Mouse (Mus musculus) 416B (cell line): ENCODE results near the gene Ass1.

ENCODE experiments used
- DNase-seq: peaks from one replicate; pipeline ENCODE4 v3.0.0; 2011; ENCODE audit warnings: low read depth

The Ass1 gene

DNA sequence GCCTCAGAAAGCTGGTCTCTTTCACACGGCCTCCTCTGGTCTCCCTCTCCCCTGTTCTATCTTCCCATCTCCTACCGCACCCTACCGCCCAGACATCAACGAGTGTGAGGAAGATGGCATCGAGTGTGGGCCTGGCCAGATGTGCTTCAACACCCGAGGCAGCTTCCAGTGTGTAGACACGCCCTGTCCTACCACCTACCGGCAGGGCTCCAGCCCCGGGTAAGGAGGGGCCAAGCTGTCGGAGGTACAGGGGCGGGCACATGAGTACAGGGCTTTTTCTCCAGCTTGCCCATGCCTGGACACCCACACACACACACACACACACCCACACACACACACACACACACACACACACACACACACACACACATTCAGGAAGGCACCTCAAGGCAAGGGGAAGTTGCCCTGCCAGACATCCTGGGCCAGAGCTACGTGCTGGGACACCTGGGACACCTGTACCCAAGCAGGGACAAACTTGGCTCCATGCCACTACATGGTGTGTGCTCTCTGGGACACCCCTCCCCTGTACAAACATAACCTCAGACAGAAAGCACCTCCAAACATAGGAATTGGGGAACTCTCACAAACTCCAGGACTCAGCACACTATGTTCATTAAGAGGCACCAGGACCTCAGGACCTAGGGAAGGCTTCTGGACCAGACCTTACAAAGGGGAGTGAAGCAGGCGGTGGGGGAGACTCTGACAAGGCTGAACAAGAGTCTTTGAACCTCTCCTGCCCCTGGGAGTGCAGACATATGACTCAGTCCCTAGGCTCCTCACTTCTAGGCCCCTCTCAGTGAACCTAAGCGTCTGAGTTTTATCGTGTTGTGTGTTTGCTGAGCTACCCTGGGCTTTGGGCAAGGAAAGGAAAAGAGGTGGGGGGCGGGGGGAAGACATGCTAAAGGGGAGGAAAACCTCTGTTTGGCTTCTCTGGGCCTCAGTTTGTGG lies 10.7 kb upstream of the Ass1 start:
- DNase-seq, result no peak

DNA sequence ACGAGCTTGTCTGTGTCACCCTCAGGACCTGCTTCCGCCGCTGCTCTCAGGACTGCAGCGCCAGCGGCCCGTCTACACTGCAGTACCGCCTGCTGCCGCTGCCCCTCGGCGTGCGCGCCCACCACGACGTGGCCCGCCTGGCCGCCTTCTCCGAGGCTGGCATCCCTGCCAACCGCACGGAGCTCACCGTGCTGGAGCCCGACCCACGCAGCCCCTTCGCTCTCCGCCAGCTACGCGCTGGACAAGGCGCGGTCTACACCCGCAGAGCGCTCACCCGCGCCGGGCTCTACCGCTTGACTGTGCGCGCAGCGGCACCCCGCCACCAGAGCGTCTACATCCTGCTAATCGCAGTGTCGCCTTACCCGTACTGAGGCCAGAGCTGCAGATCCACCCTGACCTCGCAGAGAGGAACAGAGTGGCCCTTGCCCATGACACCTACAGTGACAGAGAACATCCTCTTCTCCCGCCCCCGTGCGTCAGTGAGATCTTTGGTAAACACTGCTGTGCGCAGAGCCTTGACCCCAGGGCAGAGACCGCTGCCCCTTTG lies 9.9 kb upstream of the Ass1 start:
- DNase-seq, result no peak

DNA sequence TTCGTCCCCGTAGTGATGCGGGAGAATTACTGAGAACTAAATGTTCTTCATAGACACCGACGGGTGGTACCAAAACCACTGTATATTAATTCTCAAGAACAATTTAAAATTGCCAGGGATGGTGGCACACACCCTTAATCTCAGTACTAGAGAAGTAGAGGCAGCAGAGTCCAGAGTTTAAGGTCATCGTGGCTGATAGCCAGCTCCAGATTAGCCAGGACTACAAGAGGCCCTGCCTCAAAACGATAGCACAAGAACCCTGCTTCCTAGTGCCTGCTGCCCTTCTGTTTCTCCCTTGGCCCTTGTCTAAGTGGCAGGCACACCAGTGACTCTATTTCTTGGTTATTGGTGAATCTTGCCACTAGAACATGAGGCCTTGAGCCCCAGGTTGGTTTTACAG lies 9.1 kb upstream of the Ass1 start:
- no peak for DNase-seq

DNA sequence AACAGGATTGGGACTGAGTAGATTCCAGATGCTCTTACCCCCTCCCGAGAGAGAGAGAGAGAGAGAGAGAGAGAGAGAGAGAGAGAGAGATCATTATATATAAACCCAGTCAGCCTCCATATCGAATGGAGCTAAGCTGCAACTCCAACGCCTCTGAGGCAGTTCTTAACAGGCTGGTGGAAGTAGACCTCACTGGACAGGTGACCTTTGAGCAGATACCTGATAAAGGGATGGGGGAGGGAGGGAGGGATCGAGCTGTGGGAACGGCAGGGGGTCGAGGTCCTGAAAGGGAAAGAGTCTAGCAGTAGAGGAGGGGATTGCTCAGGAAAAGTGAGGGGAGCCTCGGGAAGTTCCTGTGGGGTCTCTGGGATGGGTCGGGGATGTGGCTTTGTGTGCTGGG lies 8.0 kb upstream of the Ass1 start:
- DNase-seq, result no peak

DNA sequence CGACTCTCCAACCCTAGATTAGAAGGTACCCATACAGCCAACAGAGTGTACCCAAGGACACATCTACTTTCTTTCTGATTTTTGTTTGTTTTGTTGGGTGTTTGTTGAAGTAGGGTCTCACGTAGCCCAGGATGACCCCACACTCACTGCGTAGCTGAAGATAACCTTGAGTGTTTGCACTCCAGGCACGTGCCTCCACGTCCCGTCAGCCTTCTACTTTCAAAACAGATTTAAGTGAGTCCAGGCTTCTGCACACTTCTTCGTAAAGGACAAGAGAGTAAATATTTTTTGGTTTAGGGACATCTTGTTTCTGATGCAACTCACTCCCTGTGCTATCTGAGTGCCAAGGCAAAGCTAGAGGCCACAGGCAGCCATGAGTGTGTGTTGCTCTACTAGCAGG lies 6.8 kb upstream of the Ass1 start:
- DNase-seq, result no peak

DNA sequence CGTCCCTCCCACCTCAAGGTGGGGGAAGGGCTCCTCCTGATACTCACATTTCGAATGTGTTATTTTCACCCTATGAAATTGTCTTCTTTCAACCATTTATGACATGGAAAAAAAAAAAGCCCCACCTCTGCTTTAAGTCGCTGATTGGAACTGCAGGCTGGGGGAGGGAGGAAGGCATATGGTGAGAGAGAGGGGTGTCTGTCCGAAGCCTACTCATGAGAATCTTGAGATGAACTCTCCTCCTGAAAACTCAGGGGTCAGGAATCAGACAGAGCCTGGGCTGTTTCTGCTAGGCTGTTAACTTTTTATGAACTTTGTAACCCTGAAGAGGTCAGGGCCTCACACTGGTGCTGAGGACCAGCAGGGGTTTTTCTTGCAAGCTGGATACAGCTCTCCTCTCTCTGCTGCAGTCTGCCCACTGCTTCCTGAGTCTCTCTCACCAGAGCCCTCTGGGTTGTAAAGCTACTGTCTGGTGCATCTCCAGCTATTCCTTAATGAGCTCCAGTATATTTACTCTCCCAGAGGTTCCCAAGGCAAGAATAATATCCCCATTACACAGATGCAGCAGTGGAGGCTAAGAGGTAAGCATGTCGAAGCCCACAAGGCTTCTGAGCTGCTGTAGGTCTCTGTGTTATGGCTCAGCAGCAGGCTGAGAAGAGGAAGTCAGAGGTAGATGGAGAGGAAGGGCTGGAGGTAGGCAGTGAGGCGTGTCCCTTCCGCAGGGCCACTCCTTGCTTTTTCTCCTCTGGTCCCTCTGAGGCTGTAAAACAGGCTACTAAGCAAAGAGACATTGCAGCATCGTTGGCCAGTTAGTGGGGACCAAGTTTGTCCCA lies 6.1 kb upstream of the Ass1 start:
- DNase-seq, result no peak

DNA sequence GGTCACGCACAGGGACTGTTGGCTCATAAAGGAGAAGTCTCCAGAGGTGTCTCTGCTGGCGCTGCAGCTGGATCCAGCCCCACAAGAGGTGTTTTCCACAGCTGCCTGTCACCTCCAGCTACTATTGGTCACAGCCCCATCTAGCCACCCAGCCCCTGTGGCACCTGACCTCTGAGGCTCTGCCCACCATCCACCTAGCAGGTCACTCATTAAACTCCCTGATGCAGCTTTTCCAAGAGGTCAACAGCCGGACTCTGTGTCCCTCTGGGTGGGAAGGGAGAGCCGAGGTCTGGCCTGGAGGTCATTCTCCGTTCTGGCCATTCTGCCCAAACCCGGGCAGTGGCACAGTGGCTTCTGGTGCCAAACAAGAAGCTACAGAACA lies 5.5 kb upstream of the Ass1 start:
- DNase-seq, result no peak

DNA sequence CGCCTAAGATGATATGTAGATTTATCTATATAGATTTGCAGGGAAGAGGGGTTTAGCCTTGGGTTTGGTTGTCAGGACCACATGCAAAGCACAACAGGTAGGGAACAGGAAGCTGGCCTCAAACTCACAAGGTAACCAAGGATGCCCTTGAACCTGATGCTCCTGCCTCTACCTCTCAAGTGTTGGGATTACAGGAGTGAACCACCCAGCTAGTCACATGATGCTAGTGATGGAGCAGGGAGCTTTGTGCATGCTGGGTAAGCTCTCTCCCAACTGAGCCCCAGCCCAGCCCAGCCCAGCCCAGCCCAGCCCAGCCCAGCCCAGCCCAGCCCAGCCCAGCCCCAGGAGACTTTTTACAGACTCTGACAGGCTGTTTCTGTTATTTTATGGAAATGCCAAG lies 2.5 kb upstream of the Ass1 start:
- DNase-seq, result no peak

DNA sequence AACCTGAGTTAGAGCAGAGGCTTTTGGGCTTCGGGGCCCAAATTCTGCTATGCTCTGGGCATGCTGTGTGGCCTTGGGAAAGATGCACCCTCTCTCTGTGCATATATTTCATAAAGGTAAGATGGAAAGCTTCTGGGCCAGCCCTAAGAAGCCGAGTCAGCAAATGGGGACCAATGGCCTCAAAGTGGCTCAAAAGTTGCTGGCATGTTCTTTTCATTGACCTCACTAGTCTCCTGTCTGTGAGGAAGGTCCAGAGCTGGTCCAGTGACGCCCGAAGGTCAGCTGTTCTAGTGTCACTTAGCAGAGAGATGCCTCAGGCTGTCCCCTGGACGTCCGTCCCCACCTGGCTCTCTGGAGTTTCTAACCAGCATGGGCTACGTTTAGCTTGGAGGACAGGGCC lies 1.1 kb upstream of the Ass1 start:
- no peak for DNase-seq

DNA sequence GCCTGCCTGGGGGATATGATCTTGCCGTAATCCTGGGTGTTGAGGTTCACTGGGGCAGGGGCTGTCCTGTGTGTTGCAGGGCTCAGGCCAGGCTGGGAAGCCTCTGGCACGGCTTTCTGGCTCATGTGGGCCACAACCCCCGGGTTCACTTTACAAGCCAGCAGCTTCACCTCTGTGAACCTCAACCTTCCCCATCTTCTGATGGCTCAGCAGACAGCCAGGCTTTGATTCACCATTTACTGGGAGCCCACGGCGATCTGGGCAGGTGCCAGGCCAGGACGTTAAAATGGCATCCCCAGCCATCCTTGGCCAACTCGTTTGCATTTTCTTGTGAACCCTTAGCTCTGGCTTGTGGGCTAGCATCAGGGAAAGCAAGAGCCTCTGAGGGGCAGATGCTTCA lies 527 bp upstream of the Ass1 start:
- DNase-seq, result no peak

DNA sequence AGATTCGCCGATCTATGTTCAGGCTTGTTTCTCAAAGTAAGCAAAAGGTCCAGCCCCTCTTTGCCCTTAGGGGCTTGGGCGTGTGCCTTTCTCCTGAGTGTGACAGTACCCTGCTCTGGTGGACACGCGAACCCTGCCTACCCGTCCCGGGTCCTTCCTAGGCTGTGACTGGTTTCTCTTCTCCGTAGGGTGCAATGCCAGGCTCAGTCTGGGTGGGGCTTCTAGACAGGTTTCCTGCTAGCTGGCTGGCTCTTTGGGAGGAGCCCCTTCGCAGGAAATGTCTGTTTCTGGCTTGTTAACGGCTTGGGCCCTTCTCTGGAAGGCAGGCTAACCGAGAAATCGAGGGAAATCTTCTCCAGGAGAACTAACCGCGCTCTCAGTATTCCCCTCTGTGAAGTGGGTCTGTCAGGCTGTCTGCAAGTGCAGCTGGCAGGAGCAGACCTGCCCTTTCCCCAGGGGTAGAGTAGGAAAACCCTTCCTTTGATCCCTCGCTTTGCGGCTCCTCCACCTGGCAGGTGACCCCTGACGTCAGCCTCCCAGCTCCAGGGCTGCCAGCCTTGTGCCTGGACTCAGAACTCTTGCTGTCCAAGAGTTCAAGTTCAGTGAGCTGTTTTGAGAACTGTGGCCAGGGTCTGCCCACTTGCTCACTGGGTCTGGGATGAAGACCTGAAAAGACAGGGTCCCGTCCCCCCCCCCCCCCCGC lies 827 bp downstream of the Ass1 start:
- DNase-seq, result no peak

DNA sequence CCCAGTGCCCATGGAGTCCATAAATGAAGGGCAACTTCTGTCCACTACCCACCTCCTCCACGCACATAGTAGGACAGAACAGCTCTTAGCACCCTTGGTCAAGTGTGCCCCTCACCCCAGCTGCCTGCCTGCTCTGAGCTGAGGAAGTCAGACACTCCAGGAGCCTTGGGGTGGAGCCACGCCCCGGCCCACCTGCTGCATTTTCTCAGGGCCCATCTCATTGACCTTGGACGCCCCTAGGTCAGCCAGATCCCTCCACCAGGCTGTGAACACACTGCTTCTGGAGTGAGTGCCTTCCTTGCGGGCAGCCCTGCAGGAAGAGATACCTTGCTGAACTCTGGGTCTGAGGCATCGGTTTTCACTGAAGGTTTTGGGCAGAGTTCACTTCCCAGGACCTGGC lies 1.6 kb downstream of the Ass1 start:
- no peak for DNase-seq

DNA sequence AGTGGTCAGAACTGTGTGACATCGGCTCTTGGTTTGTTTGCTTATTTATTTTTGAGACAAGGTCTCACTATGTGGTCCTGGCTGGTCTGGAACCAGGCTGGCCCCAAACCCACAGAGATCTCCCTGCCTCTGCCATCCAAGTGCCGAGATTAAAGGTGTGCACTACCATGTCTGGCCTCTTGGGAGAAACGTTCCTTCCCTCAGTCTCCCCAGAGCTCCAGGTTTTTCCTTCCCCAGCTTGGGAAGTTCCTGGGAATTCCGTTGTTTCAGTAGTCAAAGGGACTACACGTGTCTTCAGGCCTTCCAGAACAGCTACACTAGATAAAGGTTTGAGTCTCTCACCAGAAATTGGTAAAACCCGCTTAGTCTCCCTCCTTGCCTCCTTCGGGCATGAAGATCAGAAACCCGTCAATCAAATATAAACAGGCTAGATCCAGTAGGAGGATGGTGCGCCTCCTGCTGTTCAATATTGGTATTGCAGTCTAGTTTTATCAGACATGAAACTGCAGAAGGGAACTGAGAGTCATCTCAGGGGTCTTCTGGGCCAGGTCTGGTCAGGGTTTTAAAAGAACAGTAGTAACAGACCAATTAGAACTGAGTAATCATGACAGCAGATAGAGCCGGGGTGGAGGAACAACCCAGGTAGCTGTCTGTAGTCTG lies 2.5 kb downstream of the Ass1 start:
- DNase-seq, result peak; percentile 56

DNA sequence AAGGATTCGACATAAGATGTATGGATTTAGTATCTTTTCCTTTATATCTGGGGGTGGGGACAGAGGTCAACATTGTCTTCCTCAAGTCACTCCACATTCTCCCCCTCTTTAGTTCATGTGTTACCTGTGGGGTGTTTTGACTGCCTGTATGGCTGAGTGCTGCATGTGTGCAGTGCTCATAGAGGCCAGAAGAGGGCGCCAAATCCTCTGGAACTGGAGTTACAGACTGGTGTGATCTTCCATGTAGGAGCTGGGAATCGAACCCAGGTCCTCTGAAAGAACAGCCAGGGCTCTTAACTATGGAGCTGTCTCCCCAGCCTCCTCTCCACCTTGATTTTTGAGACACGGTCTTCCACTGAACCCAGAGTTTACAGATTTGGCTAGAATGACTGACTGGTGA lies 3.9 kb downstream of the Ass1 start:
- DNase-seq, result peak; percentile 16

DNA sequence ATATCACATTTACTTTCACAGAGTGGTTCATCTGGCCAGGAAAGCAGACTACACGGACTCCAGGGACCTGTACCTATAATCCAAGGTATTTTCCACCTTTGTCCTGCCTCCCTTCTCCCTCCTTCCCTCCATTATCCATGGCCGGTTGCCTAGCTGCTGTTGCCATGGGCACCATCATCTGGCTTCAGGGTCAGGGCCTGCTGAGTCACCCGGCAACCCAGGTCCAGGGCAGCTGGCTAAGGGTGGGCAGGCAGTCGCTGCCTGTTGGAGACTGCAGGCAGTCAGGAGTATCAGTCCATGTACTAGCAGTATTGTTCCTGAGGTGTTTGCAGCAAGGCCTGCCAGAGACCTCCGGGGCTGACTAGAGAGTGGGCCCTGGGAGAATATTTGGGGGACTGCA lies 4.7 kb downstream of the Ass1 start:
- DNase-seq, result no peak

DNA sequence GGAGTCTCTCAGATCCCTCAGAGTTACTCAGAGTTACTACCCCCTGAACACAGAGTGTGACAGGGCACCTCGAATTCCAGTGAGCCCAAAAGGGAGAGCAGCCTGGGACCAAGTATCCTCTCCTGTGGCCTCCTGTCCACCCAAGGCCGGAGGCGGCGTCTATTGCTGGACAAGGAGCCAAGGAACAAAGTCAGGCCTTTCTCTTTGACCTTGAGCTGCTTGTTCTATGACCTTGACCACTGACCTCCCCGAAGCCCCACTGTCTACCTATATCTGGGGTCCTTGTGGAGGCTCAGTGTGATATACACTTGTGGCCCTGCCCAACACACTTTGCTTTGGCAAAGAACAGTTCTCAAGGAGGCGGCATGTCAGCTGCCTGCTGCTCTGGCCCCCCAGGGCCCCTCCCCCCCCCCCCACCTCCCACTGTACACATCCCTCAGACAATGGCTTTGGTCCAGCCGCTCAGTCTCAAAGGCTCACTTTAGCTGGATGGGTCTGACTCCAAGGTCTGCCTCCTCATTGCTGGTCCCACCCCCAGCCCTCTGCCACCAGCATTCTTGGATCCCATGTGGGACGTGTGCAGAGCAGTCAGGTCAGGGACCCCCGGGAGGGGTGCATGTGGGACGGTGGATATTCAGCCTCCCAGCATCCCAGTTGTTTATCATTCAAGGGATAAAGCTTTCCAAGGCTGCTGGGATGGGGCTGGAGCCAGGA lies 6.3 kb downstream of the Ass1 start:
- no peak for DNase-seq

DNA sequence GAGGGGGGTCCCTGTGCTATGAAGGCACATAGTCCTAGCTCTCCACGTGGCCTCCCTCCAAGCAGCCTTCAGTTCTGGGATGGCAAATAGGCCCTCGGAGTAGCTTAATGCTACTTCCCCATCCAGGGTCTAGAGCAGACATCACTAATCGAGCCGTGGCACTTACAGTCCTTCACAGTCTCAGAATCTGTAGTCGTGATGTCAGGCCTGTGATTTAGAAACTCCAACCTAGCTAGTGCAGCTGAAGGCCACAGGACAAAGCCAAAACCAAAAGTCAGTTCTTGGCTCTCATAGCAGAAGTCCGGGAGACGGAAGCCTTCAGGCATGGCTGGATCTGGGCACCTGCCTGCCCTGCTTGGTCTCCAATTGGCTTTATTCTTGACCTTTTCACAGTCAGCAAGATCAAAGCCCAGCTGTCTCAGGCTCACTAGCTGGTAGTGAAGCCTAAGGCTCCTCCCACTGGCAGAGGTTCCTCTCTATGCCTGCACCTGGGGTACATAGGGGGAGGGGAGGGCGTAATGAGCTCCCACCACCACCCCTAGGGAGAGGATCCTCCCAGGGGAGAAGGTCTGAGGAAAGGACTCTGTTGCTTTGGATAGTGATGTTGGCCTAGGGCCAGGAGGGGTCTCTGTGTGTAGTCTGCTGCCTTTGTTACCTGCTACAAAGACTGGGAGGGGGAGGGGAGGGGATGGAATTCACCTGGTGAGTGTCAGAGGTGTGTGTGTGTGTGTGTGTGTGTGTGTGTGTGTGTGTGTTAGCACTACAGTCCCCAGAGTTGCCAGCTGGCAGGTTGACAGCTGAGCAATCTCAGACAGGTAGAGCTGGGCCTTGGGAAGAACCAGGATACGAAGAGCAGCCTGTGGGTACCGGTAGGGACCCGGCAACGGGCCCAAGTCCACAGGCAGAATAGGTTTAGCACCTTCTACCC lies 7.5 kb downstream of the Ass1 start:
- DNase-seq, result no peak

DNA sequence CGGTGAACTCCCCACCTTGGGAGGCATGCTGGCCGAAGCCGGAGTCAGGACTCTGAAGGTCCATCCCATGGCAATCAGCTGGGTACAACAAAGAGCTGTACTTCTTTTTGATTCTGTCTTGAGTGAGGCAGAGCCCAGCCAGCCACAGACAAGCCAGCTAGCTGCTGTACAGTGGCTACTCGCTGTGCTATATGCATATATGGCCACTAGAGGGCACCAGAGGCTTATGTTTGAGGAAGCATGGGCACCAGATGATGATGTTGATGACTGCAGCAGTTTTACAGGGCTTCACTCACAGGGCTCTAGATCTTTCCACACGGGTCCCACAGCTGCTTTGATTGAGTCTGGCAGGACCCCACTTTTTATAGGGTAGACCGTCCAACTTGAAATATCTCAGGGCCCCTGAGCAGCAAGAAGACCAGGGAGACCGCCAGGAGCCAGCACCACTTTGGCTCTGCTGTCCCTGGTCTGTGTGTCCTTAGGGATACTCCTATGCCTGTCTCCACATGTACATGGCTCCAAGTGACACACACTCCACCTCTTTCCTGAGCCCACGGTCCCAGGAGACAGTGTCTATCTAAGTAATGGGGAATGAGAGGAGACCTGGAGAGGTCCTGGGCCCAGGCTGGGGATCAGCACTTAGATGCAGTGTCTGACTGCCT lies 13.0 kb downstream of the Ass1 start:
- peak; percentile 83 for DNase-seq

DNA sequence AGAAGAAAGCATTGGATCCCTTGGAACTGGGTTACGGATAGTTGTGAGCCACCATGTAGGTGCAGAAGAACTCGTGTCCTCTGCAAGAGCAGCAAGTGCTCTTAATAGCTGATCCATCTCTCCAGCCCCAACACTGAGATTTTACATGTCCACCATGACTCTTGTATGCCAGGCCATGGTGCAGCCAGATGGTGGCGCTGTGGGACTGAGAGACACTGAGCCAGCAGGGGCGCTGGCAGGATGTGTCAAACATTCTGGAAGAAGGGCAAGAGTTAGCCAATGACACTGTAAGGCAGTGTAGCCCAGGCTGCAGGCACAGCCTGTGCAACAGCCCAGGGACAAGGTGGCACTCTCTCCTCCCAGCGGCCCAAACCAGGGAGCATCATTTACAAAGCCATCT lies 14.2 kb downstream of the Ass1 start:
- peak; percentile 83 for DNase-seq

DNA sequence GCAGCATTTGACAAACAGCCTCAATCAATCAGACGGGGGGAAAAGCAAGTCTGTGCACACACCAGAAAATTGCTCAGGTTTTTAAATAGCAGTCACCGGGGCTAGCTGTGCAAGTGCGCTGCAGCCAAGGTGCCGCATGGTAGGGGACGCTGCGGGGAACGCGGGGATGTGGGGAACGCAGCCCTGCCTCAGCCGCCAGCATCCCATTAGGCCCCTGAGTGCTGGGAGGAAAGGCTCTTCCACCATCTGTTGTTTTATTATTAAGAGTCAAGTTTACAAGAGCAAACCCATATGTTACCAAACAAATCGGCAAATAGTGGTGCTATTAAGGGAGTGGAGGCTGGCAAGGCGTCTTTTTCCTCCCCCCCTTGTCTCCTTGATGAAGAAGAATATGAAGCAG lies 19.2 kb downstream of the Ass1 start:
- no peak for DNase-seq
